Mouse (Mus musculus) C2C12 (cell line): ENCODE results near the gene Dnmt1. TPM values are rescaled to one million over a fixed set of nuclear protein-coding genes. Genes with fewer than 3 reads are reported as not detected.

Experiments used
- H3K27me3 ChIP-seq: one replicate; pipeline ENCODE4 v1.6.1; 2011; ENCODE audit not compliant: control insufficient read depth, insufficient read depth, insufficient read length
- H3K36me3 ChIP-seq: one replicate; pipeline ENCODE4 v1.6.1; 2011; ENCODE audit not compliant: control insufficient read depth, insufficient read depth
- H3K4me3 ChIP-seq: one replicate; pipeline ENCODE4 v1.5.1; 2011; ENCODE audit warnings: mild to moderate bottlenecking, control low read depth; ENCODE audit not compliant: poor library complexity, insufficient read depth, severe bottlenecking
- H3K79me2 ChIP-seq: one replicate; pipeline ENCODE4 v1.6.1; 2011; ENCODE audit not compliant: control insufficient read depth, insufficient read depth
- H3K79me3 ChIP-seq: one replicate; pipeline ENCODE4 v1.6.1; 2011; ENCODE audit warnings: low read depth, control low read depth
- H3ac ChIP-seq: one replicate; pipeline ENCODE3; 2011; ENCODE audit warnings: low read depth; ENCODE audit not compliant: control insufficient read depth, insufficient read length
- CEBPB ChIP-seq: IDR thresholded peaks from one replicate; pipeline ENCODE4 v1.6.1; 2011; ENCODE audit warnings: low read depth, mild to moderate bottlenecking, control low read depth, moderate library complexity
- CTCF ChIP-seq: IDR thresholded peaks from one replicate; pipeline ENCODE4 v1.5.1; 2011; ENCODE audit not compliant: control insufficient read depth, insufficient read depth, insufficient read length
- FOSL1 ChIP-seq: IDR thresholded peaks from one replicate; pipeline ENCODE4 v1.8.0; 2011; ENCODE audit warnings: mild to moderate bottlenecking, low read length; ENCODE audit not compliant: poor library complexity, insufficient read depth, severe bottlenecking
- MAX ChIP-seq: IDR thresholded peaks from one replicate; pipeline ENCODE4 v1.6.1; 2011; ENCODE audit warnings: mild to moderate bottlenecking, control low read depth
- MYOD1 ChIP-seq: IDR thresholded peaks from one replicate; pipeline ENCODE4 v1.6.1; 2011; ENCODE audit warnings: low read depth; ENCODE audit not compliant: control insufficient read depth, insufficient read length
- MYOG ChIP-seq: IDR thresholded peaks from one replicate; pipeline ENCODE4 v1.6.1; 2011; ENCODE audit not compliant: control insufficient read depth, insufficient read length; ENCODE audit errors: extremely low read depth
- USF1 ChIP-seq: IDR thresholded peaks from one replicate; pipeline ENCODE4 v1.6.1; 2011; ENCODE audit warnings: low read depth, mild to moderate bottlenecking, control low read depth, moderate library complexity
- polyA plus RNA-seq: library from polyadenylated mRNA; unstranded; fragments of >200 nt; fragmentation: generic; extraction: Trizol; gene quantifications from one replicate; pipeline ENCODE4 v1.2.1, GENCODE M21; 2012; ENCODE audit warnings: missing spikeins

Dnmt1 gene
- polyA plus RNA-seq, 1 experiment, result 69.7 TPM

- H3K79me3 ChIP-seq, result peaks cover 25% of the 10 kb centered on the region
- peaks cover 26% of the 10 kb centered on the region for H3K36me3 ChIP-seq
- no peaks in the 10 kb centered on the region for H3K27me3 ChIP-seq
- H3K4me3 ChIP-seq, result no peak overlapping the region
- H3ac ChIP-seq, result no peak overlapping the region
- TF ChIP-seq MAX, result no peak
- no peak for TF ChIP-seq CTCF
- no peak for TF ChIP-seq MYOG
- no peak for TF ChIP-seq CEBPB
- TF ChIP-seq USF1, result no peak
- no peak for TF ChIP-seq FOSL1
- TF ChIP-seq MYOD1, result no peak
- H3K79me2 ChIP-seq, result peaks cover 41% of the 10 kb centered on the region
Observed at GRCm38 (mm10) chr9:20966747-20967146, 7.1 kb upstream of the Dnmt1 start.

- Histone ChIP-seq H3K79me3 (peaks cover 18% of the 10 kb centered on the region), H3ac (no peak overlapping the region), H3K4me3 (no peak overlapping the region), H3K36me3 (peaks cover 26% of the 10 kb centered on the region), H3K79me2 (peaks cover 34% of the 10 kb centered on the region), H3K27me3 (no peaks in the 10 kb centered on the region)
- TF ChIP-seq CEBPB, result no peak
- TF ChIP-seq FOSL1, result no peak
- TF ChIP-seq USF1, result no peak
- TF ChIP-seq MYOG, result no peak
Observed at GRCm38 (mm10) chr9:20966008-20966407, 6.3 kb upstream of the Dnmt1 start.

- Histone ChIP-seq H3K27me3 (no peaks in the 10 kb centered on the region), H3K79me2 (peaks cover 30% of the 10 kb centered on the region), H3K79me3 (peaks cover 15% of the 10 kb centered on the region), H3K4me3 (no peak overlapping the region), H3K36me3 (peaks cover 26% of the 10 kb centered on the region), H3ac (no peak overlapping the region)
- no peak for TF ChIP-seq MYOD1
- no peak for TF ChIP-seq USF1
- TF ChIP-seq CEBPB, result no peak
- TF ChIP-seq CTCF, result no peak
- TF ChIP-seq FOSL1, result no peak
- no peak for TF ChIP-seq MYOG
- TF ChIP-seq MAX, result no peak
Observed at GRCm38 (mm10) chr9:20965606-20966005, 5.9 kb upstream of the Dnmt1 start.

- no peaks in the 10 kb centered on the region for H3K79me2 ChIP-seq
- TF ChIP-seq MYOG (no peak), USF1 (no peak), CTCF (no peak), FOSL1 (no peak), MYOD1 (no peak), MAX (no peak), CEBPB (no peak)
- H3K27me3 ChIP-seq, result no peaks in the 10 kb centered on the region
- no peak overlapping the region for H3ac ChIP-seq
- no peaks in the 10 kb centered on the region for H3K79me3 ChIP-seq
- no peak overlapping the region for H3K4me3 ChIP-seq
- H3K36me3 ChIP-seq, result peaks cover 3% of the 10 kb centered on the region
Observed at GRCm38 (mm10) chr9:20961557-20961956, 1.9 kb upstream of the Dnmt1 start.

GRCm38 (mm10) chr9:20956989-20957388 lies 2.7 kb downstream of the Dnmt1 start:
- Histone ChIP-seq H3ac (no peak overlapping the region), H3K27me3 (no peaks in the 10 kb centered on the region), H3K79me3 (peaks cover 1% of the 10 kb centered on the region), H3K79me2 (peaks cover 3% of the 10 kb centered on the region), H3K4me3 (no peak overlapping the region), H3K36me3 (no peaks in the 10 kb centered on the region)
- TF ChIP-seq USF1, result no peak
- no peak for TF ChIP-seq FOSL1
- no peak for TF ChIP-seq CEBPB
- no peak for TF ChIP-seq MYOD1

- Histone ChIP-seq H3ac (peak overlapping the region; percentile 95), H3K27me3 (no peaks in the 10 kb centered on the region), H3K4me3 (peak overlapping the region; percentile 57), H3K79me2 (peaks cover 46% of the 10 kb centered on the region), H3K79me3 (peaks cover 41% of the 10 kb centered on the region), H3K36me3 (peaks cover 15% of the 10 kb centered on the region)
- TF ChIP-seq MYOG, result no peak
- no peak for TF ChIP-seq USF1
- TF ChIP-seq MAX, result peak; percentile 12
Observed at GRCm38 (mm10) chr9:20952520-20953227, 7.0 kb downstream of the Dnmt1 start.
